Mouse (Mus musculus) T-helper 1 cell (primary cell): Measurements from ENCODE around the gene Taf6l.

Experiments used
- in situ Hi-C: fragments of 300-600 bp; cut with MboI, MseI; formaldehyde crosslinking; loops from one replicate; pipeline ENCODE4 v1.15.1; 2025; ENCODE audit warnings: high pct_unique_total_duplicates

Gene Taf6l

GRCm38 (mm10) chr19:8786008-8786781, at the start of gene Taf6l:
Gene Taf6l (minus strand): TSS chr19:8786417.
- in situ Hi-C loops, result no loop called here

GRCm38 (mm10) chr19:8832971-8833370, 46.8 kb upstream of the Taf6l start:
- in situ Hi-C loops, result loop anchor here (25.0 kb wide), 1 partner anchor 1054 kb away; the partner anchor contains the start of gene Incenp

GRCm38 (mm10) chr19:8831262-8831661, 45.0 kb upstream of the Taf6l start:
- in situ Hi-C loops, result loop anchor here (25.0 kb wide), 1 partner anchor 1056 kb away; the partner anchor contains the start of gene Incenp

GRCm38 (mm10) chr19:8830664-8831063, 44.4 kb upstream of the Taf6l start:
- in situ Hi-C loops, result loop anchor here (25.0 kb wide), 1 partner anchor 1057 kb away; the partner anchor contains the start of gene Incenp

- in situ Hi-C loops, result loop anchor here (25.0 kb wide), 1 partner anchor 1058 kb away; the partner anchor contains the start of gene Incenp
These were observed 43.4 kb upstream of the Taf6l start, which contains the start of gene AC129217.1 for GRCm38 (mm10) chr19:8829660-8830059. Gene AC129217.1 (plus strand): TSS chr19:8829773.

- in situ Hi-C loops, result loop anchor here (5.0 kb wide), 1 partner anchor 65 kb away; the partner anchor contains the start of gene Nxf1
These were observed 36.5 kb upstream of the Taf6l start for GRCm38 (mm10) chr19:8822696-8823095.

- in situ Hi-C loops, result loop anchor here (5.0 kb wide), 1 partner anchor 64 kb away; the partner anchor contains the start of gene Nxf1
These were observed 34.9 kb upstream of the Taf6l start for GRCm38 (mm10) chr19:8821146-8821545.

GRCm38 (mm10) chr19:8820424-8820956, 34.3 kb upstream of the Taf6l start:
- in situ Hi-C loops, result loop anchor here (5.0 kb wide), 1 partner anchor 63 kb away; the partner anchor contains the start of gene Nxf1

- in situ Hi-C loops, result loop anchor here (5.0 kb wide), 3 partner anchors 43 to 77 kb away; partner anchors contain the start of genes Ganab and Nxf1
These were observed 33.6 kb upstream of the Taf6l start, which contains the start of gene Hnrnpul2 for GRCm38 (mm10) chr19:8819596-8820423. Gene Hnrnpul2 (plus strand): TSS chr19:8820010.

- in situ Hi-C loops, result loop anchor here (5.0 kb wide), 2 partner anchors 42 to 78 kb away; partner anchors contain the start of gene Ganab
These were observed 32.8 kb upstream of the Taf6l start, which contains the start of gene Ttc9c for GRCm38 (mm10) chr19:8818801-8819595. Gene Ttc9c (minus strand): TSS chr19:8819333.

GRCm38 (mm10) chr19:8818301-8818798, 32.1 kb upstream of the Taf6l start:
- in situ Hi-C loops, result loop anchor here (5.0 kb wide), 2 partner anchors 41 to 79 kb away; partner anchors contain the start of gene Ganab

- in situ Hi-C loops, result loop anchor here (5.0 kb wide), 2 partner anchors 40 to 80 kb away; partner anchors contain the start of gene Ganab
These were observed 30.8 kb upstream of the Taf6l start for GRCm38 (mm10) chr19:8817001-8817400.

GRCm38 (mm10) chr19:8815812-8816211, 29.6 kb upstream of the Taf6l start:
- in situ Hi-C loops, result loop anchor here (5.0 kb wide), 2 partner anchors 39 to 81 kb away; partner anchors contain the start of gene Ganab

GRCm38 (mm10) chr19:8806810-8807209, 20.6 kb upstream of the Taf6l start:
- in situ Hi-C loops, result no loop called here

- in situ Hi-C loops, result no loop called here
These were observed 17.9 kb upstream of the Taf6l start for GRCm38 (mm10) chr19:8803879-8804660.

GRCm38 (mm10) chr19:8803204-8803780, 17.1 kb upstream of the Taf6l start:
- in situ Hi-C loops, result no loop called here

- in situ Hi-C loops, result no loop called here
These were observed 16.1 kb upstream of the Taf6l start, which contains the start of gene Zbtb3 for GRCm38 (mm10) chr19:8802130-8802821. Gene Zbtb3 (plus strand): TSS chr19:8802555.

- in situ Hi-C loops, result no loop called here
These were observed 12.7 kb upstream of the Taf6l start for GRCm38 (mm10) chr19:8798947-8799315.
